Mouse (Mus musculus) brain, adult 2 months (tissue): Measurements from ENCODE around the gene Rars.
A peak's percentile ranks its signal among the peaks of the same experiment; 100 is the strongest.
"Not testable (repeated sequence)": the region's sequence is repeated elsewhere in the genome, so short reads cannot be mapped to it uniquely, and the experiment has no call there.

Experiments
- DNase-seq: peaks from one replicate; pipeline ENCODE4 v3.0.0; 2011; ENCODE audit warnings: low read depth, low spot score

Rars gene

DNA sequence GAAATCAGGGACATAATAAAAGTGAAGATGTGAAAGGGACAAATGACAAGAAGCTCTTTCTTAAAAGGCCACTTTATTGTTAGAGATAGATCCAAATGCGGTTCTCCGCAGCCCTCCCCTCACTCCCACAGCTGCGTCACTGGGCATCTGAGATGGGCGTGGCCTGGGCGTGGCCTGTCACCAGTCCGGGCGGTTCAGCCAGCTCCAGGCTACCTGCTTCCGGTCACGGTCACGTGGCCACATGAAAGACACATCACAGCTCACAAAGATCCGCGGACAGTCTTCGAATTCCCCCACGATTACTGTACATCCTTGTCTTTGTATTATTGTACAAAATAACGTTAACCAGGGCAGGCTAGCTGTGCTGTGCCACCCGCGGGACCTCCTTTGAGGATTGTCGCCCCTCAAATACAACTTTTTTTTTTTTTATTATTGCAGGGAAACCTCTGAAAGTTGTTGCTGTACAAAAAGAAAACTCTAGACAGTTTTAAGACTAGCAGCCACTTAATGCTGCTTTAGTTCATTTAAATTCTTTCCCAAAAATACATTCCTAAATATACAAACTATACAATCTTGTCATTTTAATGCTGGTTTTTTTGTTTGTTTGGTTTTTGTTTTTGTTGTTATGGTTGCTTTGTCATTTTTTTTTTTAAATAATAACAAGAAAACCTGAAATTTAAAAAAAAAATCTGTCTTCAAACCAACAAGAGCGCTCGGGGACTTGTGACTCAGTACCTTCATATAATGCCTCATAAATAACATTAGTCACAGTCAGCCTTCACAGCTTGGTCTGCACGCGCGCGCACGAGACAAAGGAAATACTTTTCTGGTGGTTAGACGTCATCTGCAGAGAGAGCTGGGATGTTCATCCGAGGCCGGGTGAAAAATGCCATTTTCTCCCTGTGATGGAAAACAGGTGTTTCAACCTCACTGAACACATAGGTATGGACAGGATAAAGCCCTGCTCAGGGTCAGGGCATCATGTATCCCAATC is 4.3 kb upstream of the Rars start:
- peak; percentile 91 for DNase-seq

DNA sequence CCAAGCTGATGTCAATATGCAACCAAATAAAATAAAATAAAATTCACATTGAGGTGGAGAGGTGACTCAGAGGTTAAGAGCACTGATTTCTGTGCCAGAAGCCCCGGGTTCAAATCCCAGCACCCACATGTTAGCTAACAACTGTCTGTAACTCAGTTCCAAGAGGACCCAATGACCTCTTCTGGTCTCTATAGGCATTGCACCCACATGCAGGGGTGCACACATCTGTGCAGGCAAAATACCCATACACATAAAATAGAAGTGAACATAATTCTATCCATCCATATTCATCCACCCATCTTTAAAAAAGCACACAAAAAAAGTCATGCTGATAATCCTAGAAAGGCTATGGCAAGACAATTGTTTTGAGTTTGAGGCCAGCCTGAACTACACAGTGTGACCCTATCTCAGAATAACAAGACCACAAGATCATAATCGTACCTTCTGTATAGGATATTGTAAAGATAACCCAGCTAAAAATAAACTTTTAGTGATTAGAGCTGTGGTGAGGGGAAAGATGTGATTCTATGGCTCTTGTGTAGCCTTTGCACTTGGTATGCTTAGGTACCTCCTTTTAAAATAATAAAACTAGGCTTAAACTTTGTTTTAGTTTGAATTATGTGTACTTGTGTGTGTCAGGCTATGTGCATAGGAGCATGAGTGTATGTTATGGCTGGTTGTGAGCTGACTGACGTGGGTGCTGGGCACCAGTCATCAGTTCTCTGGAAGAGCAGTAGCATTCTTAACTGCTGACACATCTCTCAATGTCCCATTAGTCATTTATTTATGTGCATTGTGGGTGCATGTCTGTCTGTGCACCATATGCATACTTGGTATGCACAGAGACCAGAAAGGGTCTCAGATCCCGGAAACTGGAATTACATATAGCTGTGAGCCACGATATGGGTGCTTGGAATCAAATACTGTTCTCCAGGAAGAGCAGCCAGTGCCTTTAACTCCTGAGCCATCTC is 3.1 kb upstream of the Rars start:
- DNase-seq: no peak

DNA sequence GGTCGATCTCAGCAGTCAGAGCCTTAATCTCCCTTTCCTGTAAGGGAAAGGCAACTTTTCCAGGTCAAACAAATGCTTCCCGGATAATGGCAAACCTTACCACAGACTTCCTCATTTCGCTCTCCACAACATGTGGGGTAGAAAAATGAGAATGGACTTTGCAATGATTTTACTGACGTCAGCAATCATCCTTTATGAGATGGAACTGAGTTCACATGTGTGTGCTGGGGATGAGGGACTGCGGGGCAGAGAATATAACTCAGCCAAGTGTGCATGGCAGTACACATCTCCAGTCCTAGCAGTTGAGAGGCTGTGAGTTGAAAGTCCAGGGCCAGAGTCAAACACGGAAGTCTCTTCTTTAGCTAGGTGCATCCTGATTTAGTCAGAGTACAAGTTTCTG is 1.0 kb downstream of the Rars start:
- DNase-seq: no peak

DNA sequence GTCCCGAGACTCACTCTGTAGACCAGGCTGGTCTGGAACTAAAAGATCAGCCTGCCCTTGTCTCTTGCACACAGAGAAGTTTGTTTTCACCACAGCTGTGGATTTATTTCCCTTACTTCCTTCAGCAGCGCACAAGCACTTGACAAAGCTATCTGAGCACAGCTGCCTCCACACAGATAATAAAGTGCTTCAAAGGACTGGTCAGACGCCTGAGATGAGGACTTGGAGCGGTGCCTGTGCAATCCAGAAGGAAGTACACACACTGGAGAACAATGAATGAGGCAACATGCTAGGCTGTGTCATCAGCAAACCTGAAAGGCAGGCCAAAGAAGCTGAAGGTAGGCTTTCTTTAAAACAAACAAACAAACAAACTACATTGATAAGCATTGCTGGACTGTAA is 2.2 kb downstream of the Rars start:
- DNase-seq: peak; percentile 20

DNA sequence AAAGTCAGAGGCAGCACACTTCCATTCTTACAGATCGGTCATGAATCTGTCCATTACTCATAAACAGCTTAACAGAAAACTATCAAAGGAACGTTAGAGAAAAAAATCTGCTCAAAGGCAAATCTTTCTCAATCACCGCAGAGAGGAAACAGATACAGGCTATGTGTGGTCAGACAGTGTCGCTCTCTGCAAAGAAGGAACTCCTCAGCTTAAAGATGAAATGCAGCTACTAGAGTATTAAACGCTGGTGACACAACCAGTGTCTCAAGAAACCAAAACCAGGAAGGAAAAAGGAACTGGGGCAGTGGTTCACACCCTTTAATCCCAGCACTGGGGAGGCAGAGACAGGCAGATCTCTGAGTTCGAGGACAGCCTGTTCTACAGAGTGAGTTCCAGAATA is 6.6 kb downstream of the Rars start:
- DNase-seq: no peak

DNA sequence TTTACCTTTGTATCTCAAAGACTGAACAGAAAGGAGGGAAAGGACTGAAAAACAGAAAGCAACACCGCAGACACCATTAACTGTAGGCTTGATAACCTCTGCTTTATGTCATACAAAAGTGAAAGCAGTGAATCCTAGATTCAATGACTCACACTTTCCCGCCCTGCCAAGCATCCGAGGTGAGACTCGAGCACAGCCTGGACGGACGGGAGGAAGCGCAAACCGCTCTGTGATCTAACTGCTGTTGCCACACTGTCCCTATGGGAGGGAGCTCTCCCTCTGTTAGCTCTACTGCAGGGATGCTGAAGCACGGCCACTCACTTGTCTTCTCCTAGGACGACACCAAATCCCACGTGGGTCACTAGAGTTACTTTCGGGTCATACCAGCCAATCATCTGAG is 18.0 kb downstream of the Rars start:
- no peak for DNase-seq

DNA sequence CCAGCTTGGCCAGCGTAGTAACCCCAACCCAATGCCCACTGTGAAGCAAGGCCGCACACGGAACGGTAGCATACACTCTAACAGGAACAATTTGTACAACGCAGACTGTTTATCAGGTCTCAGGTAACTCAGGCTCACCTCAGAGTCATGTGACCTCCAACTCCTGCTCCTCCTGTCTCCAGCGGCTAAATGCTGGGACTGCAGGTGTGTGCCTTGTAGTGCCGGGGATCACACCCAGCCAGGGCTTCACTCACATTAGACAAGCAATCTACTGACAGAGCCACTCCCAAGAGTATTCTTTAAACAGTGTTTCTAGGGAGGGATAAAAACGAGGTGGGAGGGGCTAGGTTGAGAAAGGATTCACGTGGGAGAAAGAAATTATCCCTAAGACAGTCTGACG is 22.8 kb downstream of the Rars start:
- no peak for DNase-seq

DNA sequence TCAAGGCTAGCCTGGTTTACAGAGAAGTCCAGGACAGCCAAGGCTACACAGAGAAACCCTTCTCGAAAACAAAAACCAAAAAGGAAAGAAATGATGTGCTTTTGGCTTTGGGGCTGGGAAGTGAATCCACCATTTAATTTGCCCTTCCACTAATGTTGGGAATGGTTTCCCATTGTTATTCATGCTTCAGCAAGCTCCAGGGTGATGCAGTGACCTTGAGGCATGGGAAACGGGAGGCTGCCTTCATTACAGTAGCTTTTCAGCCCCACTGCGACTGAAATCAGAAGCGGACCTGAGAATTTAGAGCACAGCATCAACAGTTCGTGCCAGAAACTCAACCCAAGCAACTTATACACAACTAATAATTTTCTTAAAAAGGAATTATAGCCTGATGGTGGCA is 33.0 kb downstream of the Rars start:
- DNase-seq: no peak

DNA sequence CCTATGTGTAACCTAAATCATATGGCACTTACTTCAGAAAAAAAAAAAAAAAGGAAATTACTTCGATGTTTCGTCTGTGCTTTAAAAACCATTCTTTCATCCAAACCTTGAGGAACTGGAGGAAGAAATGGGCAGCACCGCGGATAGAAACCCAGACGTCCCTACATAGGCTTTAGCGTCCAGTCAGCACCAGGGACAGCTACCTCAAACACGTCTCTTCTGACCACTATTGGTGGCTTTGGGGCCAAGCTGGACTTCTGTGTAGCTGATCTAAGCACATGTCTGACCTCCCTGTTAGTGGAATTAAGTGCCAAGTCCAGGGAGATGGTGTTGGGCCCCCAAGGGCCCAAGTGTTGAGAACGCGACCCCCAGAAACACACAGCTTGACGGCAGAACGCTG is 35.4 kb downstream of the Rars start, which contains the start of gene Fbll1:
Gene Fbll1, minus strand, starts transcription at position 11 of the 400 bp plus-strand sequence.
- peak; percentile 47 for DNase-seq

DNA sequence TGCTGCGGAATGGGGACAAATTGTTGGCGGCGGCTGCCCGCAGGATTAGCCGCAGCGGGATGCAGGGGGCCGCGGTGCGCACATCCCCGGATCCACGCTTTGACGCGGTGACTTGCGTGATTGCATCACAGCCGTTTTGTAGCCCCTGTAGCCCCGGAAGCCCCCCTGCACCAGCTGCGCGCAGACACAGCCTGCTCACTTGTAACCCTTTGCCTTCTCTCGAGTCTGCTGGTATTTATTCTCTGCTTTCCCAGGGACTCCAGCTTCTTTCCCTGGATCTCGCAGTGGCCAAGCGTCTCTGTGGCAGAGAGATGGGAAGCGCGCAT is 35.8 kb downstream of the Rars start:
- peak; percentile 94 for DNase-seq

DNA sequence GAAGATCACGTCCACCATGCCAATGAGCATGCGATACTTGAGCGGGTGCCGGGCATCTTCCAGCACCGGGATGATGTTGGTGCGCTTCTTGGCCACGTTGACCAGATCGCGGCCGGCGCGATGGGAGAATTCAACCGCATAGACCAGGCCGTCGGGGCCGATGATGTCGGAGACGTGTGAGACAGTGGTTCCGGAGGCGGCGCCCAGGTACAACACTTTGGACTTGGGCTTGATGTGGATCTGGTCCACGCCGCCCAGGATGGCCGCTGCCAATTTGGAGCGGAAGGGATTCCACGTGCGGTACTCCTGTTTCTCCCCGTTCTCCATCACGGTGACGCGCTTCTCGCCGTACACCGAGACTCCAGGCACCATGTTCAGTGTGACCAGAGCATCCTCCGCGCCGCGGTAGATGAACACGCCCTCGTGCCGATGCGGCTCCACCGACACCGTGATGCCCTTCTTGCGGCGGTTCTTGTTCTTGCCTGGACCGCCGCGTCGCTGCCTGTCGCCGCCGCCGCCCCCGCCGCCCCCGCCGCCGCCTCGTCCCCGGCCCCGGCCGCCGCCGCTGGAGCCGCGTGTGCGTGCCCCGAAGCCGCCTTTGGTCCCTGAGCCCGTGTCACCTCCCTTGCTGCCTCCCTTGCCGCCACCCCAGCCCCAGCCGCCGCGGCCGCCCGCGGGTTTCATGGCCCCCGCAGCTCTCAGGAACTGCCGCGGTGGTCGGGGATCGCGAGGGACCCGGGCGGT is 36.4 kb downstream of the Rars start:
- peak; percentile 66 for DNase-seq

DNA sequence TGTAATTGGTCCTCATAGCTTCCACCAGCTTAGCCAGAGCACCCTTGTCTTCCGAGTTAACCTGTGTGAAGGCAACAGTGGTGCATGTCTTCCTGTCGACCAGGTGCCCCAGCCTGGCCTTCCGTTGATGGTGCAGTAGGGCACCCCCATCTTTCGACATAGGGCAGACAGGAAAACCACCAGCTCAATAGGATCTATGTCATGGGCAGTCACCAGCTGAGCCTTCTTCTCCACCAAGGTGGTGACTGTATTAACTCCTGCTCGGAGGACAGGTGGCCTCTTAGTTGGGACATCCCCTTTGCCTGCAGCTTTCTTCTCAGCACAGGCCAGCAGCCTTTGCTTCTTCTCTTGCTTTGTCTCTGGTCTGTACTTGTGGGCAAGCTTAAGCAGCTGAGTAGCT is 41.5 kb downstream of the Rars start:
- not testable (repeated sequence) for DNase-seq

DNA sequence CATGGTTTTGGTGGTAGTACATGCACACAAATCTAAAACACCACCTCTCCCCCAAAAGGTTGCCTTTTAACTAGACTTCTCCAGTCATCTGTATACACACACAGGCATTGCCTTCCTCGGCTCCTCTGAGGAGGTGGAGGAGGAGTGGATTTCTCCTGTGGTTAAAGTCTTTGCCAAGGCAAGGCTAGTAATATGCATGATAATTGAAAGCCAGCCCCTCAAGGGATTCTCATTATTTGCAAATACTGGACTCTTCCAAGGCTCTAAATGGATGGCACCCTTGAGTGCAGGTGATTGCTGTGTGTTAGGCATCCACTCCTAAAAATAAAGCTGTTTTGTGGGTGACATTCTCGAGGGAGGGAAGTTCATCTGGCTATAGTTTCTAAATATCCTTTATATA is 45.9 kb downstream of the Rars start:
- no peak for DNase-seq

DNA sequence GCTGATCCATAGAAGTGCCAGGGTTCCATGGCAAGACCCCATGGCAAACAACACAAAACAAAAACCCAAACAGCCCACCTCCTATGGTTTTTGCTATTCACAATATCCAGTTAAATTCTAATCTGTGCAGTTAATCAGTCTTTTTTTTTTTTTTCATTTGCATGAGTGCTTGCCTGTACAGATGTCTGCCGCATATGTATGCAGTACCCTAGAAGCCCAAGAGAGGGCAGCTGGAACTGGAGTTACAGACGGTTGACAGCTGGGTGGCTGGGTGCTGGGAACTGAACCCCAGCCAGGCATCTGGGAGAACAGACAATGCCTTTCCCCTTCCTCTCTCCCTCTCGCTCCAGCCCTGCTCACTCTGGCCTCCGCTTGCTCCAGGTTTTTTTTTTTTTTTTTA is 49.8 kb downstream of the Rars start:
- DNase-seq: no peak

DNA sequence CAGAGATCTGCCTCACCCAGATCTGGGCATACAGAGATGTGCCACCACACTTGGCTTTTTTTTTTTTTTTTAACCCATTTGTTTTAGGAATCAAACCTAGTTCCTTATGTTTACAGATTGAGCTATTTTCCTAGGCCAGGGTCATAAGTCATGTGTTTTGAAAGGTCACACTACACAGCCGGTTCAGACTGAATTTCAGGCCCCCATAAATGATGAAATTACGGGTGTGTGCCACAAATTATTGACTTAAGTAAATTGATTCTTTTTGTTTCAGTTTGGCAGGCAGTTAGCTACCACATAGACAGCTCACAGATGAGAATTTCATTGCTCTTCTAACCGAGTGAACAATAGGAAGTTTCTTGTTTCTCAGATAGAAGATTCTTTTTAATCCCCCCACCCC is 50.3 kb downstream of the Rars start:
- no peak for DNase-seq

DNA sequence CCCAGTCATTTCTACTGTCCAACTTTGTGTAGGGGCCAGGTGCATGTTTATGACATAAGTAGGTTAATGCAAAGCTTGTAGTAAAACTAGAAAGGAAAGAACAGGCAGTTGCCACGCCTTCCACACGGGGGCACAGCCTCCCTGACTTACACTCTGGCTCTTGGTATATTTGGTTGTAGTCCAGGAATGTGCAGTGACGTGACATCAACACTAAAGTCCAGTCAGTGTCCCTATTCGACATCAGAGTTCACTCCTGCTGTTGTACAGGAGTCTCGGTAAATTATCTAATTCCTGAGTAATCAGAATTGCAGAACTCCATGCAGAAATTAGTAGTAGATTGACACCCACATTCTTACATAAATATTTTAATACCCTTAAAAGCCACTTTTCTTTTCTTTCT is 51.3 kb downstream of the Rars start:
- DNase-seq: no peak

DNA sequence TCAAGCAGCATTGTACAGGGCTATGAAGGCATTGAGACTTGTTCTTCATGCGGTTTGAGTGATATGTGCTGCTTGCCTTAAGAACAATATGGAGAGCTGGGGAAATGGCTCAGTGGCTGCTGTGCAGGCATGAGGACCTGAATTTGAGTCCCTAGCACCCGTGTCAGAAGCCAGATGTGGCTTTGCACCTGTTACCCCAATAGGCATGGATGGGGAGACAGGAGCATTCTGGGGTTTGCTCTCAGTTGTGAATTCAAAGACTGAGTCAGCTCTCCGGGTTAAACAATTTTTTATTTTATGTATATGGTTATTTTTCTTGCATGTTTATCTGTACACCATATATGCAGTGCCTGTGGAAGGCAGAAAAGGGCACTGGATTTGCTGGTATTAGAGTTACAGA is 51.9 kb downstream of the Rars start:
- no peak for DNase-seq

DNA sequence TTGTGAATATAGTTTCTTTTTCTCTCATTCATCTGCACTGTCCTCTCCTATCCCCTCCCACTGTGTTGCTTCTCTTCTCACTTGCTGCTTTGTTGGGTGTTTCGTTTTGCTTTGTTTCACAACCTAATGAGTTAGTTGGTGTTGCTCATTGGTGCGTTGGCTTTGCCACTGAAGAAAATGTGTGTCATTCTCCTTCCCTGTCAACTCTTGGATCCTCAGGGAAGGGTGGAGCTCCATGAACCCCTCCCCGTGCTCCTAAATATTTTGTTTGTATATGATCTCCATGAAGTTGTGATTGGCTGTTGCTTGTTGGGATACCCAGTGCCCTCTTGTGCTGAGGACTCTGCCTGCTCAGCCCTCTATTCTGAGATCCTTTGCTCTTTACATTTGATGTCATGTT is 54.0 kb downstream of the Rars start:
- no peak for DNase-seq

DNA sequence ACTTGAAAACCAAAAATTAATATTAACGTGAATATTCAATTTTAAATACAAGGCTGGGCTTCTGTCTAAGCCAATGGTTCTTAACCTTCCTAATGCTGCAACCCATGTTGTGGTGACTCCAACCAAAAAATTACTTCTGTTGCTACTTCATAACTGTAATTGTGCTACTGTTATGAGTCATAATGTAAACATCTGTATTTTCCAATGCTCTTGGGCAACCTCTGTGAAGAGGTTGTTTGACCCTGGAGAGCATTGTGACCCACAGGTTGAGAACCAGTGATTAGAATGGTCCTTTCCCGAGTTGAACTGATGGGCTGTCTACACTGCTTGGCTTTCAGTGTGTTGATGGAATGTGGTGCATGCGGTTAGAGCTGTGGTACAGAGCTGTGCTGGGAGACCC is 57.9 kb downstream of the Rars start:
- no peak for DNase-seq

DNA sequence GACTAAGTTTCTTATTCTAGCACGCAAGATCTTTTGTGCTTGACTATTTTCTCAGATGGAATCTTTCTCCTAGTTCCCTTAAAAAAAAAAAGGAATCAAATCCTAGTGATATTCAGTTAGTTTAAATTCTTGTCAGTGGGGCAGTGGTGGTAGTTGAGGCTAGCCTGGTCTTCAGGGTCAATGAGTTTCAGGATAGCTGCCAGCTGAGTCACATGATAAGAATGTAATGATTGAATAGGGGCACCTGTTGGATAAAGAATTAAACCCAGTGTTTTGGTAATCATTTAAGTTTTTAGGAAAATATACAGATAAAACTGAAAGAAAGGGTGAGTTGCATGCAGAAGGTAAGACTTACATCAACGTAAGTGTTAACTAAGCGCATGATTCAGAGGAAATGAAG is 58.7 kb downstream of the Rars start:
- no peak for DNase-seq

DNA sequence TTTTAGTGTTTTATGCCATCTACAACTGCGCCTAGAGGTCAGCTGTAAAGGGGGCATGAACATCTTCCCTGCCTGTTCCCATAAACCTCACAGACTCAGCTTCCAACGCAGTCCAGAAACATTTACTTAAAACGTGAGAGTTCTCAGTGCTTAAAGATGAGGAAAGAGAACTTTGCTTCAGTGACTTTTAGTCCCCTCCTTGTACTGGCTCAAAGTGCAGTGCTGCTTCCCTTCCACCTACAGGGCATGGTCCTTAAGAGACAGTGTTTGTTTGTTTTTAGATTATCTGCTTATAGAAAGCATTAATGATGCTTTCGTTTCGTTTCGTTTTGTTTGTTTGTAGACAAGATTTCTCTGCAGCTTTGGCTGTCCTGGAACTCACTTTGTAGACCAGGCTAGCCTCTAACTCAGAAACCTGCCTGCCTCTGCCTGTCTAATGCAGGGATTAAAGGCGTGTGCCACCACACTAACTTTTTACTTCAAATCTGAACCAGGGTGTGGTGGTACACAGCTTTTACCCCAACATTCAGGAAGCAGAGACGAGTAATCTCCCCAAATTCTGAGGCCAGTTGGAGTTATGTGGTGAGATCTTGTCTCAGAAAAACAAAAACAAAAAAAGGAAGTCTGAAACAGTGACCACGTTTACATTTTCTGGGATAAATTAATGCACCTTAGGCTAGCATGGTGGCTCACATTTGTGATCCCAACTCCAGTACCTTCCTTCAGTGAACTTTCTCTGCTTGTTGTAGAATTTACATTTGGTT is 63.4 kb downstream of the Rars start:
- no peak for DNase-seq
